Mouse (Mus musculus) erythroblast, embryonic 14.5 days (primary cell): ENCODE data around the gene Sox30. TPM values are rescaled to one million over a fixed set of nuclear protein-coding genes. Genes with fewer than 3 reads are reported as not detected.

ENCODE experiments used
- H3K27me3 ChIP-seq: 2 replicates; pipeline ENCODE4 v1.6.1; 2012; ENCODE audit warnings: inconsistent platforms; ENCODE audit not compliant: control insufficient read depth
- H3K36me3 ChIP-seq: 2 replicates; pipeline ENCODE4 v1.6.1; 2012; ENCODE audit warnings: mild to moderate bottlenecking, inconsistent platforms; ENCODE audit not compliant: control insufficient read depth
- H3K4me1 ChIP-seq: 2 replicates; pipeline ENCODE4 v1.6.1; 2012; ENCODE audit warnings: inconsistent platforms; ENCODE audit not compliant: control insufficient read depth
- H3K4me3 ChIP-seq: replicated peaks from 2 replicates; pipeline ENCODE3; 2012; ENCODE audit warnings: moderate library complexity, mild to moderate bottlenecking, inconsistent platforms
- H3K9me3 ChIP-seq: 2 replicates; pipeline ENCODE4 v1.6.1; 2012; ENCODE audit warnings: low read length, inconsistent platforms, mixed read lengths; ENCODE audit not compliant: control insufficient read depth
- GATA1 ChIP-seq: IDR thresholded peaks from 2 replicates; pipeline ENCODE4 v1.6.1; 2012; ENCODE audit warnings: low read length, inconsistent platforms, mixed read lengths
- TAL1 ChIP-seq: IDR thresholded peaks from 3 replicates; pipeline ENCODE4 v1.6.1; 2012; ENCODE audit warnings: low read length, inconsistent platforms, mixed read lengths
- polyA plus RNA-seq: library from polyadenylated mRNA; stranded (reverse); fragments of >175 nt; gene quantifications from 2 replicates; pipeline ENCODE4 v1.2.3, GENCODE M21; 2012

Sox30 gene
- polyA plus RNA-seq, 1 experiment, result not detected

GRCm38 (mm10) chr11:45947491-45947890 lies 32.6 kb upstream of the Sox30 start:
- TF ChIP-seq GATA1 (no peak), TAL1 (no peak)
- Histone ChIP-seq H3K4me3 (no peak overlapping the region), H3K4me1 (peaks cover 25% of the 10 kb centered on the region), H3K27me3 (no peaks in the 10 kb centered on the region), H3K9me3 (no peaks in the 10 kb centered on the region), H3K36me3 (peaks cover 43% of the 10 kb centered on the region)

GRCm38 (mm10) chr11:45955127-45955627 lies 24.9 kb upstream of the Sox30 start, which contains the start of gene Thg1l:
Gene Thg1l (minus strand): TSS chr11:45955494.
- H3K36me3 ChIP-seq, result peaks cover 29% of the 10 kb centered on the region
- TF ChIP-seq GATA1, result no peak
- no peak for TF ChIP-seq TAL1
- H3K27me3 ChIP-seq, result no peaks in the 10 kb centered on the region
- H3K4me1 ChIP-seq, result peaks cover 15% of the 10 kb centered on the region
- no peaks in the 10 kb centered on the region for H3K9me3 ChIP-seq
- peak within 1 kb of the TSS; percentile 84 for H3K4me3 ChIP-seq

- Histone ChIP-seq H3K9me3 (no peaks in the 10 kb centered on the region), H3K4me3 (no peak overlapping the region), H3K4me1 (peaks cover 10% of the 10 kb centered on the region), H3K27me3 (peaks cover 3% of the 10 kb centered on the region; the same call in 1 of the 2 replicates), H3K36me3 (no peaks in the 10 kb centered on the region)
- TF ChIP-seq GATA1, result no peak
- no peak for TF ChIP-seq TAL1
These were observed 20.5 kb upstream of the Sox30 start for GRCm38 (mm10) chr11:45959598-45959997.

- H3K36me3 ChIP-seq, result no peaks in the 10 kb centered on the region
- peaks cover 6% of the 10 kb centered on the region for H3K4me1 ChIP-seq
- TF ChIP-seq GATA1 (no peak), TAL1 (no peak)
- H3K9me3 ChIP-seq, result no peaks in the 10 kb centered on the region
- H3K4me3 ChIP-seq, result no peak overlapping the region
- peaks cover 3% of the 10 kb centered on the region; the same call in 1 of the 2 replicates for H3K27me3 ChIP-seq
These were observed 20.1 kb upstream of the Sox30 start for GRCm38 (mm10) chr11:45960003-45960402.

GRCm38 (mm10) chr11:45966896-45967295 lies 13.2 kb upstream of the Sox30 start:
- Histone ChIP-seq H3K4me3 (no peak overlapping the region), H3K4me1 (no peaks in the 10 kb centered on the region), H3K27me3 (no peaks in the 10 kb centered on the region; the same call in 1 of the 2 replicates), H3K9me3 (no peaks in the 10 kb centered on the region), H3K36me3 (no peaks in the 10 kb centered on the region)
- TF ChIP-seq TAL1 (no peak), GATA1 (no peak)

GRCm38 (mm10) chr11:45968466-45968865 lies 11.6 kb upstream of the Sox30 start:
- Histone ChIP-seq H3K4me3 (no peak overlapping the region), H3K4me1 (no peaks in the 10 kb centered on the region), H3K36me3 (no peaks in the 10 kb centered on the region), H3K27me3 (no peaks in the 10 kb centered on the region; the same call in 1 of the 2 replicates), H3K9me3 (no peaks in the 10 kb centered on the region)
- no peak for TF ChIP-seq GATA1
- TF ChIP-seq TAL1, result no peak

- no peaks in the 10 kb centered on the region for H3K9me3 ChIP-seq
- H3K27me3 ChIP-seq, result peaks cover 7% of the 10 kb centered on the region
- no peak for TF ChIP-seq TAL1
These were observed 6.5 kb upstream of the Sox30 start for GRCm38 (mm10) chr11:45973635-45974034.

GRCm38 (mm10) chr11:45974466-45974865 lies 5.6 kb upstream of the Sox30 start:
- H3K27me3 ChIP-seq, result peaks cover 14% of the 10 kb centered on the region
- H3K4me1 ChIP-seq, result no peaks in the 10 kb centered on the region
- H3K36me3 ChIP-seq, result no peaks in the 10 kb centered on the region
- H3K4me3 ChIP-seq, result no peak overlapping the region
- no peak for TF ChIP-seq GATA1
- TF ChIP-seq TAL1, result no peak
- no peaks in the 10 kb centered on the region for H3K9me3 ChIP-seq

More at GRCm38 (mm10) chr11:45973635-45974034, 6.5 kb upstream of the Sox30 start:
- no peaks in the 10 kb centered on the region for H3K36me3 ChIP-seq
- H3K4me1 ChIP-seq, result no peaks in the 10 kb centered on the region
- no peak overlapping the region for H3K4me3 ChIP-seq

GRCm38 (mm10) chr11:45976061-45976460 lies 4.0 kb upstream of the Sox30 start:
- TF ChIP-seq GATA1, result no peak
- TF ChIP-seq TAL1, result no peak
- H3K36me3 ChIP-seq, result no peaks in the 10 kb centered on the region
- no peak overlapping the region for H3K4me3 ChIP-seq
- peaks cover 30% of the 10 kb centered on the region for H3K27me3 ChIP-seq
- H3K4me1 ChIP-seq, result peaks cover 12% of the 10 kb centered on the region
- H3K9me3 ChIP-seq, result peaks cover 7% of the 10 kb centered on the region

GRCm38 (mm10) chr11:45980893-45981253 lies 763 bp downstream of the Sox30 start:
- TF ChIP-seq TAL1, result no peak
- TF ChIP-seq GATA1, result no peak
- Histone ChIP-seq H3K4me1 (peaks cover 12% of the 10 kb centered on the region), H3K4me3 (peak overlapping the region; percentile 57)

More at GRCm38 (mm10) chr11:45980893-45981253, 763 bp downstream of the Sox30 start:
- Histone ChIP-seq H3K27me3 (peaks cover 40% of the 10 kb centered on the region), H3K9me3 (peaks cover 7% of the 10 kb centered on the region), H3K36me3 (no peaks in the 10 kb centered on the region)
